Mouse (Mus musculus): ENCODE data around the gene Acvr1b.

Acvr1b gene

DNA sequence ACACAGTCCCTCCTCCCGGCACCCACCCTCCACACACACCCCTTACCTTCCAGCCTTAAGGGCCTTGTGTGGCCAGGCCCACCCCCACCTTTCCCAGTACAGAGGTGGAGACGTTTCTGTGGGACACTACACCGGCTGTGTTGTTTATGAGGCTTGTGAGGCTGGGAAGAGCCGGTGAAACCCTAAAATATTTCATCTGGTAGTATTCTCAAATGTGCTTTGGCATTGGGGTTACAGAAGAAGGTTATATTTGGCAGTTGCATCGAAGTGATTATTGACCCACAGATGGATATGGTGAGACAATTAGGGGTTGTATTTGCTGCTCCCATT, 1.2 kb downstream of the Acvr1b start:
- no peak for DNase-seq (ENCODE audit: low spot score)

- no peak for DNase-seq (ENCODE audit: low spot score)
Observed at GRCm38 (mm10) chr15:101175613-101176283, 1.9 kb downstream of the Acvr1b start.

DNA sequence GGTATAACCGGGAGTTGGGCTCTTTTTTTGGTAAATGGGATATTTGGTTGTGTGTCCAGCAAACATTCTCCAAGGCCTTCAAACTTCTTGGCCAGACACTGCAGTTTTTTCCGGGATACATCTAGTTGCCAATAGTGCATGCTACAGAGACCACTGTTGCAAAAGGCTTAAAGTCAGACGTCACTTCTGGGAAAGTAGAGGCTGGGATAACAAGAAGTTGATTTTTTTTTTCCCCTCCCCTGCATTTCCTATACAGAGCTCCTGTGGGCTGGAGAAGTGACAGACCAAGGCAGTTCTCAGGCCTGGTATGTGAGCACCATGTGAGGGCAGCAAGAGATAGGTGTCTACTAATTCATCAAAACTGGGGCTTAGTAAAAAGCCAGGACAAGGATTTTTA, 2.4 kb downstream of the Acvr1b start:
- no peak for DNase-seq (ENCODE audit: low spot score)

DNA sequence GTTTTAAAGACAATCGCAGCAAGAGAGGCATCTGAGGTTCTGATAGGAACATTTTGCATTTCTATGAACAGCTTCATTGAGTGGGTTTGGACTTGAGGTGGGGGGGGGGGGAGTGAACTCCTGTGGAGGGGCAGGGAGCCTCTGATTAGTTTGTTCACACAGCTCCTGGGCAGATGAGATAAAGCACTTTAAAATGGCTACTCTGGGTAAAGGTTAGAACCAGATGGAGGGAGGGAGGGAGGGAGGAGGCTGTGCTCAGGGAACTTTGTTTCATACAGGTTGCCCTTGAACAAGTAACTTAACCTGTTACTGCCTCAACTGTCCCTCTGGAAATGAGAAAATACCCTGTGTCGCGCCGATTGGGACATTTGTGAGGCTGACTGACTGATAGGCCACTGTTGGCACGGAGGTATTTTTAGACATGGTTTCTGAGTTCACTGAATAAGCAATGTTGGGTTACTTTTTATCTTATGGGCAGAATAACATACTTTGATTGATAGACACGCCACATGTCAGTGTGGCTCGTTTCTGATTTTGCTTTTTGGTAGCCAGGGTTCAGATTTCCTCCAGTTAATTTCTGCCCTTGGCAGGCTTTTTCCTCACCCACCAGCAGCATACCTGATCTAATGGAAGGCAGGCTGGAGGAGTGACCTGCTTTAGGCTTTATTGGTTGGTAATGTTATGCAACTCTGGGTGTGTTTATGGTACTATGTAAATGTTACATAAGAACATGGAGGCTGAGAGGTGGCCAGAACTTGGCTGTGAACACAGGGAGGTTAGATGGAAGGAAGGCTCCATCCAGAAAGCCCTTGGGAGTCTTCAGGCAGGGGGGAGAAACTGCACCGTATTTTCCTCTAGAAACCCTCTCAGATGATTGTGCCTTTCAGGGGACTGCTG, 3.2 kb downstream of the Acvr1b start:
- peak; percentile 50 for DNase-seq (ENCODE audit: low spot score)

DNA sequence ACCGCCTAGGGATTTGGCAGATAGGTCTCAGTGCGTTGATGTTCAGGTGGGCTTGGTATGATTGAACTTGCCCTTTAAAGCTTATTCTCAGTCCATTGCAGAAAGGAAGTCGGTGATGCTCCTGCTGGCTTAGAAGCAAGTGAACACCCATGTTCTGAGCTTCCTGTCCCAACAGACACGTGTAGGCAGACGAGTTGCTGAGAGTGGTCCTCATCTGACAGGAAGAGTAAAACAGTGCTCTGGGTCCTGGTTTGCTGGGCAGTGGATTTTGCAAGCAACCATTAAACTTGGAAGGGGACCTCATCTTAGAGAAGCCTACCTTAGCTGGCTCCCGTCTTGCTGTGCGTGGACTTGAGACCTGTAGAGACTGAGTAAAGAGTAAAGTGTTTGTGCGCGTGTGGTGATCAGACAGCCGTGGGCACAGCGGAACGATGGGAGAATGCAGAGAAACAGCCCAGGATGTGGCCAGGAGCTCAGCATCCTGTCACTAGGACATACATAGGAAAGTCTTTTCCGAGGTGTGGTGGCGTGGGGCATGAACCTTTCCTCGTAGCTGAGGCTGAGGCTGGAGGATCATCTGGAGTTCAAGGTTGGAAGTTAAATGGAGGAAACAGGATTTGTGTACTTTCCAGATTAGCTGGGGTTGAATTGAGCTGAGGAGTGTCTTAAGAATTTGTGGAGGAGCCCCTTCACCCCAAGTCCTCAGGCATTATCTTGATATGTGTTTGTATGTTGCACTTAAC, 6.7 kb downstream of the Acvr1b start:
- no peak for DNase-seq (ENCODE audit: low spot score)

GRCm38 (mm10) chr15:101181106-101181466, 7.2 kb downstream of the Acvr1b start:
- no peak for DNase-seq (ENCODE audit: low spot score)

DNA sequence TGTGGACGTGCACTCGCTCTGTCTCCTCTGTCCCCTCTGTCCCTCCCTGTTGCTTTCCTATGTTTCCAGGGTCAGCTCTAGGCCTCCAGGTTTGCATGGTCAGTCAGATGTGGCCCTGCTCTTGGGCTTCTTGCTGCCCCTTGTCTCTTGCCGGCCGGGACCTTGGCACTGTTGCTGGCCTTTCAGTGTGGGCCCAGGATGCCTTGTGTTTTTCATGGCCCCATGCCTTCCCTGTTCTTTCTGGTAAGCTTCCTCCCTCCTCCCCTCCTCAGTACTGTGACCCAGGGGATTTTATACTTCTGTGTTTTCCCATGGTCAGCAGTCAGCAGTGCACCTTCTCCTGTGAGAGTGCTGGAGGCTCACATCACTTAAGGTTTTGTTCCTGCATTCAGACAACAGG, 7.6 kb downstream of the Acvr1b start:
- no peak for DNase-seq (ENCODE audit: low spot score)

GRCm38 (mm10) chr15:101182676-101183075, 8.8 kb downstream of the Acvr1b start:
- no peak for DNase-seq (ENCODE audit: low spot score)

DNA sequence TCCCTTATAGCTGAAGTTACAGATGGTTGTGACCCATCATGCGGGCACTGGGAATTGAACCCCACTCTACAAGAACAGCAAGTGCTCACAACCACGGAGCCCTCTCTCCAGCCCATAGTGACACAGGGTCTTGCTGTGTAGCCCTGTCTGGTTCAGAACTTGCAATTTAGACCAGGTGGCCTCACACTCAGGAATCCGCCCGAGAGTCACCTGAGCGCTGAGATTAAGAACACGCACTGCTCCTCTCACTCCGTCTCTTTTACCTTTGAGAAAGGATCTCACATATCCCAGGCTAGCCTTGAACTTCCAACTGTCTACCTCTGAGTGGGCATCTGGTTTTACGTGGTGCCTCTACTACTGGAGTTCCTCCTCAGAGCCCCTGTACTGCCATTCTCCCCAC, 10.4 kb downstream of the Acvr1b start:
- DNase-seq (ENCODE audit: low spot score): no peak

GRCm38 (mm10) chr15:101185549-101185948, 11.7 kb downstream of the Acvr1b start:
- no peak for DNase-seq (ENCODE audit: low spot score)

DNA sequence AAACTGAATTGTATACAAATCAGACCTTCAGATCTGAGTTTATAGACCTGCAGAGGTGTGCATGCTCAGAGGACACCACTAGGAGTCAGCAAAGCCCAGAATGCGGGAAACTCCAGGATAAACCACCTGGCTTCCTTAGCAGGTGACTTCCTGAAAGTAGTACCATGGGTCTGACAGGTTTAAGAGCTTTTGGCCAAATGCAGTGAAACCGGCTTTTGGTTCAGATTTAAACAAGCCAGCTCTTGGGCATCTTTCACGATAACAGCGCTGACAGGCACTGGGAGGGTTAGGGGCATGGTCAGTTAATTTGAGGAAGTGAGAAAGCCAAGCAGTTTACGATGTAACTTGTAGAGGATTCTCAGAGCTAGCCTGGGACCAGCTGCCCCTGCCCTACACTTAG, 14.0 kb downstream of the Acvr1b start:
- no peak for DNase-seq (ENCODE audit: low spot score)

GRCm38 (mm10) chr15:101189981-101190761, 16.3 kb downstream of the Acvr1b start:
- DNase-seq (ENCODE audit: low spot score): no peak

- DNase-seq (ENCODE audit: low spot score): no peak
Observed at GRCm38 (mm10) chr15:101190762-101191150, 16.9 kb downstream of the Acvr1b start.

GRCm38 (mm10) chr15:101191459-101192259, 17.8 kb downstream of the Acvr1b start:
- no peak for DNase-seq (ENCODE audit: low spot score)

- DNase-seq (ENCODE audit: low spot score): no peak
Observed at GRCm38 (mm10) chr15:101192260-101192640, 18.4 kb downstream of the Acvr1b start.

DNA sequence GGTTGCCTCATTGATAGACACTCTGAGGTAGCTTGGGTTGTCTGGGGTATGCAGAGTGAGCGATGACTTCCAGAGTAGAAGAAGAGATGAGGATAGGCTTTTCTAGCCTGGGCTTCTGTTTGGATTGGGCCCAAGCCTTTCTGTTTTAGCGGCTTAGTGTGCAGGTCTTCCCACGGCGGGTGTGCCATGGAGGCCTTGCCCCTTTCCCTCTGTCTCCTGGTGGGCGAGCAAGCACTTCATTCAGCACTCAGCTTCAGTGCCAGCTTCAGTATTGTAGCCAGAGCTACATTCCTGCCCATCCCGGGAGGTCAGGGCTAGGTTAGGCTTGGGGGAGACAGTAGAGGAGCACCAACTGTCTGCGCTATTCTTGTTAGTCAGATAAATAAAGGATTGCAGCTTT, 18.8 kb downstream of the Acvr1b start:
- DNase-seq (ENCODE audit: low spot score): no peak

DNA sequence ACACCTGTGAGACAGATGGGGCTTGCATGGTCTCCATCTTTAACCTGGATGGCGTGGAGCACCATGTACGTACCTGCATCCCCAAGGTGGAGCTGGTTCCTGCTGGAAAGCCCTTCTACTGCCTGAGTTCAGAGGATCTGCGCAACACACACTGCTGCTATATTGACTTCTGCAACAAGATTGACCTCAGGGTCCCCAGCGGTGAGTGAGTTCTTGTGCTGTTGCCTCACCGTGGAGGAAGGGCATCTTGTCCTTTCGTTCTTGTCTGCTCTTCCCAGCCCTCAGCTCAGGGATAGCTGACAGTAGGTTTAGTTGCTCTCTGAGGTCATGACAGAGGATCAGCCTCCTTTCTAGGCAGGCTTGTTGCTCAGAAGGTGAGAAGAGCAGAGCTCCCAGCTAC, 20.1 kb downstream of the Acvr1b start:
- DNase-seq (ENCODE audit: low spot score): peak; percentile 59

DNA sequence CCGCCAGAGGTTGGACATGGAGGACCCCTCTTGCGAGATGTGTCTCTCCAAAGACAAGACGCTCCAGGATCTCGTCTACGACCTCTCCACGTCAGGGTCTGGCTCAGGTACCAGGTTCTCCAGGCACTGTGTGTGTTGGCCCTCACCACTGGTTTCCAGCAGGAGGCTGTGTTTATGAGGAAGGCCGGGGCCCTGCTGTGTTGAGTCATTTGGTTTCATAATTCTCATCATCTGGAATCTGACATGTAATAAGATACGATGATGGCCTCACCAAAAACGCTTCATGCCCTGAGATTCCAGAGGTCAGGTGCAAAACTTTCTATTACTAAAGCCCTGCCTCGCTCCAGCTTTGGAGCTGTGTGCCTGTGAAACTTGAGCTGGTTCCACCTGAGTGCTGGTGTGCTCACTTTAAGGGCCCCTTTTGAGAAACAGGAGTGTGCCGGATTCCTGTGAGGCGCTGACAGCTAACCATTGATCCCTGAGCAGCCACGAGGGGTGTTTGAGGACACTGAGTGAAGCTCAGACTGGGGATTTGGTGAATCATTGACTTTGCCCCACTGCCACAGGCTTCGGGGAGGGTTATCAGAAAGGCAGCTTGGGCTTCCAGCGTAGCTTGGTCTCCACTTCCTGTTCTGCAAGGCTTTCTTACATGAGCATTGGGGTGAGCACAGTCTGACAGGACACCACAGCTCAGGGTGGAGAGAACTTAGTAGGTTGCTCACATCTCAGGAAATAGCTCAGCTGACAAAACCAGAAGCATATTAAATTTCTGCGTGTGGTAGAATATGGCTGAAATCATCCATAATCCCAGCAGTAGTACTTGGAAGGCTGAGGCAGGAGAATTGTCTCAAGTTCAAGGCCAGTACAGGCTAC, 21.3 kb downstream of the Acvr1b start:
- peak; percentile 84 for DNase-seq (ENCODE audit: low spot score)

DNA sequence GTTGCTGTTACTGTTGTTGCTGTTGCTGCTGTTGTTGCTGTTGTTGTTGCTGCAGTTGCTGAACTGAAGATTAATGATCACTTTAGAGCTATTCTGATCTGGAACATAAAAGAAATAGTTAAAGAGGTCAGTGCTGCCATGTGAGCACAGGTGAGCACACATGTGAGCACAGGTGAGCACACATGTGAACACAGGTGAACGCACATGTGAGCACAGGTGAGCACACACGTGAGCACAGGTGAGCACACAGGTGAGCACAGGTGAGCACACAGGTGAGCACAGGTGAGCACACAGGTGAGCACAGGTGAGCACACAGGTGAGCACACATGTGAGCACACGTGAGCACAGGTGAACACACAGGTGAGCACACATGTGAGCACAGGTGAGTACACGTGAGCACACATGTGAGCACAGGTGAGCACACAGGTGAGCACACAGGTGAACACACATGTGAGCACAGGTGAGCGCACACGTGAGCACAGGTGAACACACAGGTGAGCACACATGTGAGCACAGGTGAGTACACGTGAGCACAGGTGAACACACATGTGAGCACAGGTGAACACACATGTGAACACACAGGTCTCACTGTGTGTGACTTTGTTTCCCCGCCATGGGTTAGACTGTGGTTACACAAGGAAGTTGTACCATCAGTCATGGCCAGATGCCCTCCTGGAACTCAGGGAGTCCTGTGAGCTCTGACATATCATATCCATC, 22.4 kb downstream of the Acvr1b start:
- no peak for DNase-seq (ENCODE audit: low spot score)

GRCm38 (mm10) chr15:101196961-101197360, 23.1 kb downstream of the Acvr1b start:
- DNase-seq (ENCODE audit: low spot score): no peak

All from yolk sac, embryonic 10.5 days (tissue).